Mouse (Mus musculus) ES-E14 (cell line): ENCODE measurements at regions not wholly inside any gene's neighbourhood (a gene's known extent, or its start where the extent isn't known, plus 50 kb on each side); places are given as distances from the start of the nearest gene placed in this dataset.

ENCODE experiments used
- HCFC1 ChIP-seq: IDR thresholded peaks from 2 replicates; pipeline ENCODE4 v1.6.1; 2012; ENCODE audit warnings: low read length, inconsistent platforms, borderline replicate concordance; ENCODE audit not compliant: insufficient read depth
- MAFK ChIP-seq: IDR thresholded peaks from 2 replicates; pipeline ENCODE4 v1.6.1; 2014; ENCODE audit warnings: mild to moderate bottlenecking, low read depth, low read length, inconsistent platforms; ENCODE audit not compliant: insufficient read depth
- ZC3H11A ChIP-seq: IDR thresholded peaks from 2 replicates; pipeline ENCODE4 v1.6.1; 2012; ENCODE audit warnings: low read depth, mild to moderate bottlenecking, inconsistent platforms, low read length, borderline replicate concordance

- TF ChIP-seq ZC3H11A = no peak
- TF ChIP-seq HCFC1 = no peak
- no peak for TF ChIP-seq MAFK
Observed at GRCm38 (mm10) chr9:91680859-91681258, 315.2 kb upstream of the Zic1 start.
